15 mouse cellular contexts compared by ENCODE assay signal in genomic region chr15:31588989-31589640, GRCm38 (mm10). TPM values are rescaled to one million over a fixed set of nuclear protein-coding genes. Genes with fewer than 3 reads are reported as not detected.
A peak's percentile ranks its signal among the peaks of the same experiment; 100 is the strongest.
DNase-seq lines count a peak whose midpoint lies in the region; ATAC-seq lines count a peak whose summit lies in the region.
"Had no signal": no experiment of that assay in that cellular context is flagged by ENCODE, and none has a peak within 500 bp of the region (broad histone marks: within the 10 kb centered on the region; RNA-seq: fewer than 3 reads in every experiment).

No protein-coding gene starts in this region.

- H3K4me2 ChIP-seq in hindbrain, embryonic 11.5 days (replicated peaks; ENCODE audit: low read depth, low read length) = no peak overlapping the region
- no peak overlapping the region for H3K4me2 ChIP-seq in hindbrain, embryonic 14.5 days (replicated peaks)
- H3K4me2 ChIP-seq in midbrain, embryonic 16.5 days (ENCODE audit: low read length) = no peak overlapping the region
- H3K4me2 ChIP-seq in midbrain, embryonic 14.5 days (ENCODE audit: low read length) = no peak overlapping the region
- H3K4me2 ChIP-seq in kidney, embryonic 16.5 days (replicated peaks; ENCODE audit: low read depth, low read length) = no peak overlapping the region
- H3K4me2 ChIP-seq: forebrain, embryonic 13.5 days; heart, embryonic 15.5 days; limb, embryonic 12.5 days; lung, embryonic 15.5 days; neural tube, embryonic 12.5 days had no signal

- H3K9ac ChIP-seq in hindbrain, embryonic 11.5 days (ENCODE audit: low read depth, low read length) = no peak overlapping the region
- H3K9ac ChIP-seq in hindbrain, embryonic 14.5 days = no peak overlapping the region
- H3K9ac ChIP-seq in midbrain, embryonic 16.5 days (ENCODE audit: low read depth, low read length) = no peak overlapping the region
- H3K9ac ChIP-seq in midbrain, embryonic 14.5 days (replicated peaks; ENCODE audit: low read length) = no peak overlapping the region
- H3K9ac ChIP-seq in kidney, embryonic 16.5 days (replicated peaks; ENCODE audit: low read length) = no peak overlapping the region
- H3K9ac ChIP-seq: forebrain, embryonic 13.5 days; heart, embryonic 15.5 days; limb, embryonic 12.5 days; lung, embryonic 15.5 days; neural tube, embryonic 12.5 days had no signal

- H3K4me1 ChIP-seq in hindbrain, embryonic 11.5 days (replicated peaks; ENCODE audit: control insufficient read depth, insufficient read depth, low read length) = no peaks in the 10 kb centered on the region
- H3K4me1 ChIP-seq in hindbrain, embryonic 14.5 days (replicated peaks; ENCODE audit: control insufficient read depth, insufficient read depth, low read length) = no peaks in the 10 kb centered on the region
- peaks cover 2% of the 10 kb centered on the region; the same call in 1 of the 2 replicates for H3K4me1 ChIP-seq in midbrain, embryonic 16.5 days (ENCODE audit: control insufficient read depth, insufficient read depth, low read length)
- no peaks in the 10 kb centered on the region for H3K4me1 ChIP-seq in midbrain, embryonic 14.5 days (ENCODE audit: control insufficient read depth, insufficient read depth, low read length)
- H3K4me1 ChIP-seq in kidney, embryonic 16.5 days (ENCODE audit: insufficient read depth, low read length) = 0 out of 2 replicates have a peak, but pooled peaks cover 3% of the 10 kb centered on the region
- H3K4me1 ChIP-seq: forebrain, embryonic 13.5 days; lung, embryonic 15.5 days; neural tube, embryonic 12.5 days had no signal

- H3K36me3 ChIP-seq in hindbrain, embryonic 11.5 days (ENCODE audit: control insufficient read depth, insufficient read depth, low read length) = peaks cover 15% of the 10 kb centered on the region; the same call in 1 of the 2 replicates
- H3K36me3 ChIP-seq in hindbrain, embryonic 14.5 days (replicated peaks; ENCODE audit: control insufficient read depth, insufficient read depth) = peaks cover 54% of the 10 kb centered on the region
- H3K36me3 ChIP-seq in midbrain, embryonic 16.5 days (ENCODE audit: control insufficient read depth, insufficient read depth, low read length) = peaks cover 37% of the 10 kb centered on the region
- H3K36me3 ChIP-seq in midbrain, embryonic 14.5 days (ENCODE audit: control insufficient read depth, insufficient read depth, low read length) = peaks cover 58% of the 10 kb centered on the region
- H3K36me3 ChIP-seq in kidney, embryonic 16.5 days (ENCODE audit: insufficient read depth, low read length) = peaks cover 50% of the 10 kb centered on the region

- no peak overlapping the region for H3K4me3 ChIP-seq in hindbrain, embryonic 11.5 days (ENCODE audit: low read depth, low read length)
- no peak overlapping the region for H3K4me3 ChIP-seq in hindbrain, embryonic 14.5 days (replicated peaks; ENCODE audit: low read length)
- H3K4me3 ChIP-seq in midbrain, embryonic 16.5 days (ENCODE audit: low read depth, low read length) = no peak overlapping the region
- H3K4me3 ChIP-seq in midbrain, embryonic 14.5 days (replicated peaks; ENCODE audit: low read depth, low read length) = no peak overlapping the region
- no peak overlapping the region for H3K4me3 ChIP-seq in kidney, embryonic 16.5 days (ENCODE audit: low read length)
- H3K4me3 ChIP-seq: forebrain, embryonic 13.5 days; heart, embryonic 15.5 days; limb, embryonic 12.5 days; lung, embryonic 15.5 days; midbrain, embryonic 10.5 days; neural tube, embryonic 12.5 days had no signal

- no peaks in the 10 kb centered on the region for H3K9me3 ChIP-seq in hindbrain, embryonic 11.5 days (ENCODE audit: control insufficient read depth, low read length)
- no peaks in the 10 kb centered on the region for H3K9me3 ChIP-seq in hindbrain, embryonic 14.5 days (ENCODE audit: control insufficient read depth, low read length)
- no peaks in the 10 kb centered on the region for H3K9me3 ChIP-seq in midbrain, embryonic 16.5 days (replicated peaks; ENCODE audit: control insufficient read depth, low read length, poor library complexity, severe bottlenecking)
- no peaks in the 10 kb centered on the region for H3K9me3 ChIP-seq in midbrain, embryonic 14.5 days (ENCODE audit: control insufficient read depth, low read length)
- H3K9me3 ChIP-seq in kidney, embryonic 16.5 days (ENCODE audit: low read length) = no peaks in the 10 kb centered on the region
- H3K9me3 ChIP-seq: forebrain, embryonic 13.5 days; heart, embryonic 15.5 days; limb, embryonic 12.5 days; lung, embryonic 15.5 days; midbrain, embryonic 10.5 days; neural tube, embryonic 12.5 days had no signal

- ATAC-seq in hindbrain, embryonic 11.5 days (ENCODE audit: low FRiP score) = peak; percentile 28; the same call in 1 of the 2 replicates
- no peak for ATAC-seq in hindbrain, embryonic 14.5 days (ENCODE audit: low FRiP score)
- ATAC-seq in midbrain, embryonic 16.5 days = 0 out of 2 replicates have a peak, but pooled peaks have one; percentile 15
- no peak for ATAC-seq in midbrain, embryonic 14.5 days (ENCODE audit: low FRiP score, low TSS enrichment)
- peak; percentile 58 for ATAC-seq in kidney, embryonic 16.5 days (ENCODE audit: low FRiP score, low TSS enrichment)
- ATAC-seq: forebrain, embryonic 13.5 days had no signal

- no peak for DNase-seq in hindbrain, embryonic 11.5 days (ENCODE audit: low spot score)
- DNase-seq in hindbrain, embryonic 14.5 days (ENCODE audit: low spot score) = no peak
- DNase-seq in midbrain, embryonic 14.5 days = no peak
- DNase-seq in yolk sac, embryonic 10.5 days (ENCODE audit: low spot score) = peak; percentile 57
- no peak for DNase-seq in thymus, postnatal 10 days (ENCODE audit: low spot score in 2 of 2)
- DNase-seq: cerebellum, adult 18-20 months; gastrocnemius, postnatal 14 days had no signal

- no peaks in the 10 kb centered on the region for H3K27me3 ChIP-seq in hindbrain, embryonic 11.5 days (ENCODE audit: control insufficient read depth, insufficient read depth, low read length)
- no peaks in the 10 kb centered on the region for H3K27me3 ChIP-seq in hindbrain, embryonic 14.5 days (ENCODE audit: control insufficient read depth, insufficient read depth, low read length)
- H3K27me3 ChIP-seq in midbrain, embryonic 16.5 days (ENCODE audit: control insufficient read depth, insufficient read depth, low read depth, low read length) = no peaks in the 10 kb centered on the region
- no peaks in the 10 kb centered on the region for H3K27me3 ChIP-seq in midbrain, embryonic 14.5 days (ENCODE audit: control insufficient read depth, insufficient read depth, low read length)
- H3K27me3 ChIP-seq in kidney, embryonic 16.5 days (ENCODE audit: insufficient read depth, low read length) = no peaks in the 10 kb centered on the region
- H3K27me3 ChIP-seq: forebrain, embryonic 13.5 days; heart, embryonic 15.5 days; limb, embryonic 12.5 days; lung, embryonic 15.5 days; neural tube, embryonic 12.5 days had no signal

- H3K27ac ChIP-seq in hindbrain, embryonic 11.5 days (ENCODE audit: low read depth, low read length) = no peak overlapping the region
- H3K27ac ChIP-seq in hindbrain, embryonic 14.5 days = no peak overlapping the region
- H3K27ac ChIP-seq in midbrain, embryonic 16.5 days (ENCODE audit: low read length) = no peak overlapping the region
- no peak overlapping the region for H3K27ac ChIP-seq in midbrain, embryonic 14.5 days (replicated peaks; ENCODE audit: low read depth, low read length)
- H3K27ac ChIP-seq in kidney, embryonic 16.5 days (ENCODE audit: low read length) = no peak overlapping the region
- H3K27ac ChIP-seq: forebrain, embryonic 13.5 days; heart, embryonic 15.5 days; limb, embryonic 12.5 days; lung, embryonic 15.5 days; midbrain, embryonic 10.5 days; neural tube, embryonic 12.5 days had no signal

- WGBS in hindbrain, embryonic 11.5 days = 75% methylated on average over 8 of the region's 8 CpGs
- 65% methylated on average over 8 of the region's 8 CpGs for WGBS in hindbrain, embryonic 14.5 days
- WGBS in midbrain, embryonic 16.5 days = 67% methylated on average over 8 of the region's 8 CpGs
- 69% methylated on average over 8 of the region's 8 CpGs for WGBS in midbrain, embryonic 14.5 days
- 58% methylated on average over 8 of the region's 8 CpGs for WGBS in kidney, embryonic 16.5 days

RNA-seq across cellular contexts. Expression of gene Cct5, which starts 12.5 kb away (rescaled TPM):
- polyA plus RNA-seq in hindbrain, embryonic 11.5 days (2014; fragmentation: Nextera tagmentation; extraction: Ambion mirVana) = 721 and 746 TPM in 2 replicates
- 521 and 542 TPM in 2 replicates for polyA plus RNA-seq in hindbrain, embryonic 14.5 days (2014; fragmentation: Nextera tagmentation; extraction: Ambion mirVana)
- polyA plus RNA-seq in midbrain, embryonic 16.5 days (2015; fragmentation: Nextera tagmentation; extraction: Ambion mirVana) = 484 and 516 TPM in 2 replicates
- polyA plus RNA-seq in midbrain, embryonic 14.5 days (2014; fragmentation: Nextera tagmentation; extraction: Ambion mirVana) = 520 and 567 TPM in 2 replicates
- polyA plus RNA-seq in kidney, embryonic 16.5 days (2015; fragmentation: Nextera tagmentation; extraction: Ambion mirVana) = 556 and 574 TPM in 2 replicates

RNA-seq across cellular contexts. Expression of gene Fam173b, which starts 12.5 kb away (rescaled TPM):
- polyA plus RNA-seq in hindbrain, embryonic 11.5 days (2014; fragmentation: Nextera tagmentation; extraction: Ambion mirVana) = 14.7 and 15.6 TPM in 2 replicates
- 10.5 and 12.1 TPM in 2 replicates for polyA plus RNA-seq in hindbrain, embryonic 14.5 days (2014; fragmentation: Nextera tagmentation; extraction: Ambion mirVana)
- polyA plus RNA-seq in midbrain, embryonic 16.5 days (2015; fragmentation: Nextera tagmentation; extraction: Ambion mirVana) = 8.2 and 9.3 TPM in 2 replicates
- polyA plus RNA-seq in midbrain, embryonic 14.5 days (2014; fragmentation: Nextera tagmentation; extraction: Ambion mirVana) = 9.5 and 10.0 TPM in 2 replicates
- 14.2 and 14.8 TPM in 2 replicates for polyA plus RNA-seq in kidney, embryonic 16.5 days (2015; fragmentation: Nextera tagmentation; extraction: Ambion mirVana)

RNA-seq across cellular contexts. Expression of gene Cmbl, which starts 23.9 kb away (rescaled TPM):
- polyA plus RNA-seq in hindbrain, embryonic 11.5 days (2014; fragmentation: Nextera tagmentation; extraction: Ambion mirVana) = 0.64 and 1.3 TPM in 2 replicates
- polyA plus RNA-seq in hindbrain, embryonic 14.5 days (2014; fragmentation: Nextera tagmentation; extraction: Ambion mirVana) = 8.8 and 9.1 TPM in 2 replicates
- polyA plus RNA-seq in midbrain, embryonic 16.5 days (2015; fragmentation: Nextera tagmentation; extraction: Ambion mirVana) = 8.7 and 12.8 TPM in 2 replicates
- 3.6 and 5.4 TPM in 2 replicates for polyA plus RNA-seq in midbrain, embryonic 14.5 days (2014; fragmentation: Nextera tagmentation; extraction: Ambion mirVana)
- 21.3 and 22.6 TPM in 2 replicates for polyA plus RNA-seq in kidney, embryonic 16.5 days (2015; fragmentation: Nextera tagmentation; extraction: Ambion mirVana)

RNA-seq across cellular contexts. Expression of gene March6, which starts 58.3 kb away (rescaled TPM):
- 46.3 and 49.2 TPM in 2 replicates for polyA plus RNA-seq in hindbrain, embryonic 11.5 days (2014; fragmentation: Nextera tagmentation; extraction: Ambion mirVana)
- 102 and 116 TPM in 2 replicates for polyA plus RNA-seq in hindbrain, embryonic 14.5 days (2014; fragmentation: Nextera tagmentation; extraction: Ambion mirVana)
- polyA plus RNA-seq in midbrain, embryonic 16.5 days (2015; fragmentation: Nextera tagmentation; extraction: Ambion mirVana) = 99.8 and 106 TPM in 2 replicates
- polyA plus RNA-seq in midbrain, embryonic 14.5 days (2014; fragmentation: Nextera tagmentation; extraction: Ambion mirVana) = 87.2 and 117 TPM in 2 replicates
- 37.4 and 37.7 TPM in 2 replicates for polyA plus RNA-seq in kidney, embryonic 16.5 days (2015; fragmentation: Nextera tagmentation; extraction: Ambion mirVana)

Comparison
In these comparisons a context has a peak if more than half of its experiments do, and no peak if none do; other contexts are left out.
1. ATAC-seq: peak in hindbrain, embryonic 11.5 days (single experiment), midbrain, embryonic 16.5 days (single experiment) and kidney, embryonic 16.5 days (single experiment); none in hindbrain, embryonic 14.5 days (single experiment) and midbrain, embryonic 14.5 days (single experiment).